Mouse (Mus musculus): ENCODE measurements around the gene Inka1. TPM values are rescaled to one million over a fixed set of nuclear protein-coding genes. Genes with fewer than 3 reads are reported as not detected.
A peak's percentile ranks its signal among the peaks of the same experiment; 100 is the strongest.

The Inka1 gene
- polyA plus RNA-seq, 1 experiment from 2014 or later, result 81.8 TPM

- no peaks in the 10 kb centered on the region for H3K9me3 ChIP-seq (ENCODE audit: low read depth, low read length)
- H3K4me1 ChIP-seq (ENCODE audit: insufficient read depth), result no peaks in the 10 kb centered on the region
- no peak overlapping the region for H3K27ac ChIP-seq (ENCODE audit: low read depth)
- 74% methylated on average over 10 of the region's 10 CpGs for WGBS
- no peak overlapping the region for H3K9ac ChIP-seq
- no peak overlapping the region for H3K4me3 ChIP-seq (ENCODE audit: low read depth, low read length)
- H3K4me2 ChIP-seq, result no peak overlapping the region
- no peak for TF ChIP-seq CTCF (IDR thresholded peaks at IDR 0.05; ENCODE audit: low read depth)
- no peaks in the 10 kb centered on the region for H3K27me3 ChIP-seq (ENCODE audit: insufficient read depth, low read length)
- H3K36me3 ChIP-seq (ENCODE audit: insufficient read depth), result peaks cover 81% of the 10 kb centered on the region
- DNase-seq (no peak), ATAC-seq (ENCODE audit: insufficient read depth) (no peak)
Measured at GRCm38 (mm10) chr9:107966676-107967075, 19.0 kb downstream of the Inka1 start.

GRCm38 (mm10) chr9:107964681-107965080 lies 21.0 kb downstream of the Inka1 start:
- no peak overlapping the region for H3K4me3 ChIP-seq (ENCODE audit: low read depth, low read length)
- DNase-seq, result no peak
- no peak for ATAC-seq (ENCODE audit: insufficient read depth)
- no peak overlapping the region for H3K27ac ChIP-seq (ENCODE audit: low read depth)
- H3K36me3 ChIP-seq (ENCODE audit: insufficient read depth), result peaks cover 82% of the 10 kb centered on the region
- TF ChIP-seq CTCF (IDR thresholded peaks at IDR 0.05; ENCODE audit: low read depth), result no peak
- no peaks in the 10 kb centered on the region for H3K27me3 ChIP-seq (ENCODE audit: insufficient read depth, low read length)
- H3K4me1 ChIP-seq (ENCODE audit: insufficient read depth), result no peaks in the 10 kb centered on the region
- no peaks in the 10 kb centered on the region for H3K9me3 ChIP-seq (ENCODE audit: low read depth, low read length)
- H3K4me2 ChIP-seq, result no peak overlapping the region
- WGBS, result 87% methylated on average over 9 of the region's 9 CpGs
- no peak overlapping the region for H3K9ac ChIP-seq

- Histone ChIP-seq H3K4me1 (ENCODE audit: insufficient read depth) (no peaks in the 10 kb centered on the region), H3K4me2 (no peak overlapping the region), H3K27ac (ENCODE audit: low read depth) (peak overlapping the region; percentile 24; the same call in 1 of the 2 replicates), H3K9me3 (ENCODE audit: low read depth, low read length) (no peaks in the 10 kb centered on the region), H3K36me3 (ENCODE audit: insufficient read depth) (peaks cover 79% of the 10 kb centered on the region), H3K4me3 (ENCODE audit: low read depth, low read length) (no peak overlapping the region), H3K27me3 (ENCODE audit: insufficient read depth, low read length) (no peaks in the 10 kb centered on the region), H3K9ac (no peak overlapping the region)
- peak; percentile 94 for TF ChIP-seq CTCF (IDR thresholded peaks at IDR 0.05; ENCODE audit: low read depth)
- DNase-seq, result peak; percentile 96
- 10% methylated on average over 5 of the region's 5 CpGs for WGBS
- peak; percentile 84 for ATAC-seq (ENCODE audit: insufficient read depth)
Measured at GRCm38 (mm10) chr9:107963700-107964099, 22.0 kb downstream of the Inka1 start.

- Histone ChIP-seq H3K4me1 (ENCODE audit: insufficient read depth) (no peaks in the 10 kb centered on the region), H3K9me3 (ENCODE audit: low read depth, low read length) (no peaks in the 10 kb centered on the region), H3K36me3 (ENCODE audit: insufficient read depth) (peaks cover 77% of the 10 kb centered on the region), H3K27me3 (ENCODE audit: insufficient read depth, low read length) (no peaks in the 10 kb centered on the region), H3K4me2 (no peak overlapping the region), H3K9ac (no peak overlapping the region), H3K27ac (ENCODE audit: low read depth) (no peak overlapping the region), H3K4me3 (ENCODE audit: low read depth, low read length) (no peak overlapping the region)
- no peak for DNase-seq
- no peak for TF ChIP-seq CTCF (IDR thresholded peaks at IDR 0.05; ENCODE audit: low read depth)
- WGBS, result 89% methylated on average over 9 of the region's 9 CpGs
- no peak for ATAC-seq (ENCODE audit: insufficient read depth)
Measured at GRCm38 (mm10) chr9:107962916-107963315, 22.8 kb downstream of the Inka1 start.

- Histone ChIP-seq H3K4me1 (ENCODE audit: insufficient read depth) (no peaks in the 10 kb centered on the region), H3K4me2 (no peak overlapping the region), H3K9me3 (ENCODE audit: low read depth, low read length) (no peaks in the 10 kb centered on the region), H3K4me3 (ENCODE audit: low read depth, low read length) (no peak overlapping the region), H3K9ac (no peak overlapping the region), H3K27me3 (ENCODE audit: insufficient read depth, low read length) (no peaks in the 10 kb centered on the region), H3K36me3 (ENCODE audit: insufficient read depth) (peaks cover 81% of the 10 kb centered on the region), H3K27ac (ENCODE audit: low read depth) (no peak overlapping the region)
- peak; percentile 67 for TF ChIP-seq CTCF (IDR thresholded peaks at IDR 0.05; ENCODE audit: low read depth)
- ATAC-seq (ENCODE audit: insufficient read depth) (no peak), DNase-seq (peak; percentile 77)
- 62% methylated on average over 5 of the region's 5 CpGs for WGBS
Measured at GRCm38 (mm10) chr9:107961881-107962280, 23.8 kb downstream of the Inka1 start.

GRCm38 (mm10) chr9:107961351-107961762 lies 24.3 kb downstream of the Inka1 start:
- H3K4me3 ChIP-seq (ENCODE audit: low read depth, low read length), result no peak overlapping the region
- DNase-seq, result no peak
- H3K27me3 ChIP-seq (ENCODE audit: insufficient read depth, low read length), result no peaks in the 10 kb centered on the region
- no peak overlapping the region for H3K9ac ChIP-seq
- H3K9me3 ChIP-seq (ENCODE audit: low read depth, low read length), result no peaks in the 10 kb centered on the region
- no peak for TF ChIP-seq CTCF (IDR thresholded peaks at IDR 0.05; ENCODE audit: low read depth)
- no peak overlapping the region for H3K4me2 ChIP-seq
- no peaks in the 10 kb centered on the region for H3K4me1 ChIP-seq (ENCODE audit: insufficient read depth)
- WGBS, result 83% methylated on average over 10 of the region's 10 CpGs
- no peak overlapping the region for H3K27ac ChIP-seq (ENCODE audit: low read depth)
- peaks cover 83% of the 10 kb centered on the region for H3K36me3 ChIP-seq (ENCODE audit: insufficient read depth)
- no peak for ATAC-seq (ENCODE audit: insufficient read depth)

GRCm38 (mm10) chr9:107960928-107961327 lies 24.8 kb downstream of the Inka1 start:
- peak; percentile 35 for TF ChIP-seq CTCF (IDR thresholded peaks at IDR 0.05; ENCODE audit: low read depth)
- no peaks in the 10 kb centered on the region for H3K27me3 ChIP-seq (ENCODE audit: insufficient read depth, low read length)
- no peaks in the 10 kb centered on the region for H3K4me1 ChIP-seq (ENCODE audit: insufficient read depth)
- no peak overlapping the region for H3K9ac ChIP-seq
- ATAC-seq (ENCODE audit: insufficient read depth) (no peak), DNase-seq (no peak)
- no peak overlapping the region for H3K4me2 ChIP-seq
- 78% methylated on average over 4 of the region's 4 CpGs for WGBS
- no peak overlapping the region for H3K4me3 ChIP-seq (ENCODE audit: low read depth, low read length)
- no peak overlapping the region for H3K27ac ChIP-seq (ENCODE audit: low read depth)
- H3K36me3 ChIP-seq (ENCODE audit: insufficient read depth), result peaks cover 79% of the 10 kb centered on the region
- no peaks in the 10 kb centered on the region for H3K9me3 ChIP-seq (ENCODE audit: low read depth, low read length)

- WGBS, result 56% methylated on average over 6 of the region's 6 CpGs
- H3K27me3 ChIP-seq (ENCODE audit: insufficient read depth, low read length), result no peaks in the 10 kb centered on the region
- no peak for TF ChIP-seq CTCF (IDR thresholded peaks at IDR 0.05; ENCODE audit: low read depth)
- no peaks in the 10 kb centered on the region for H3K9me3 ChIP-seq (ENCODE audit: low read depth, low read length)
- no peaks in the 10 kb centered on the region for H3K4me1 ChIP-seq (ENCODE audit: insufficient read depth)
- H3K36me3 ChIP-seq (ENCODE audit: insufficient read depth), result peaks cover 70% of the 10 kb centered on the region
- H3K4me3 ChIP-seq (ENCODE audit: low read depth, low read length), result no peak overlapping the region
- DNase-seq (peak; percentile 26), ATAC-seq (ENCODE audit: insufficient read depth) (no peak)
- H3K27ac ChIP-seq (ENCODE audit: low read depth), result no peak overlapping the region
- no peak overlapping the region for H3K4me2 ChIP-seq
- no peak overlapping the region for H3K9ac ChIP-seq
Measured at GRCm38 (mm10) chr9:107959896-107960295, 25.8 kb downstream of the Inka1 start.

All from lung, embryonic 14.5 days (tissue).